Mouse (Mus musculus): ENCODE measurements around the gene Irak2. TPM values are rescaled to one million over a fixed set of nuclear protein-coding genes. Genes with fewer than 3 reads are reported as not detected.

Irak2 gene
- polyA plus RNA-seq (2016; fragmentation: Nextera tagmentation; extraction: Ambion mirVana): 3.2 and 3.4 TPM in 2 replicates

GRCm38 (mm10) chr6:113638302-113639040 is at the start of gene Irak2:
TSS of gene Irak2 (plus strand) at chr6:113638467.
- Histone ChIP-seq H3K9me3 (replicated peaks) (no peaks in the 10 kb centered on the region), H3K27ac (peak within 1 kb of the TSS; percentile 5; the same call in 1 of the 2 replicates), H3K9ac (peak within 1 kb of the TSS; percentile 56), H3K4me1 (no peaks in the 10 kb centered on the region; the same call in 1 of the 2 replicates), H3K36me3 (0 out of 2 replicates have a peak, but pooled peaks cover 3% of the 10 kb centered on the region), H3K4me3 (peak within 1 kb of the TSS; percentile 45), H3K4me2 (replicated peaks) (peak within 1 kb of the TSS; percentile 69), H3K27me3 (peaks cover 2% of the 10 kb centered on the region; the same call in 1 of the 2 replicates)
- peak; percentile 92 for ATAC-seq (ENCODE audit: low FRiP score)
- 8% methylated on average over 37 of the region's 37 CpGs for WGBS

GRCm38 (mm10) chr6:113592637-113593036 is 45.6 kb upstream of the Irak2 start:
- Histone ChIP-seq H3K9ac (no peak overlapping the region), H3K4me3 (no peak overlapping the region)

GRCm38 (mm10) chr6:113597945-113598344 is 40.3 kb upstream of the Irak2 start:
- no peaks in the 10 kb centered on the region for H3K9me3 ChIP-seq (replicated peaks)
- no peak for ATAC-seq (ENCODE audit: low FRiP score)
- peaks cover 6% of the 10 kb centered on the region; the same call in 1 of the 2 replicates for H3K4me1 ChIP-seq
- no peaks in the 10 kb centered on the region for H3K36me3 ChIP-seq
- no peak overlapping the region for H3K27ac ChIP-seq
- H3K4me2 ChIP-seq (replicated peaks): no peak overlapping the region
- H3K4me3 ChIP-seq: no peak overlapping the region
- 87% methylated on average over 4 of the region's 4 CpGs for WGBS
- no peaks in the 10 kb centered on the region for H3K27me3 ChIP-seq
- H3K9ac ChIP-seq: no peak overlapping the region

More at GRCm38 (mm10) chr6:113592637-113593036, 45.6 kb upstream of the Irak2 start:
- 98% methylated on average over 2 of the region's 2 CpGs for WGBS
- no peaks in the 10 kb centered on the region for H3K9me3 ChIP-seq (replicated peaks)
- no peak for ATAC-seq (ENCODE audit: low FRiP score)
- H3K4me1 ChIP-seq: no peaks in the 10 kb centered on the region
- H3K36me3 ChIP-seq: no peaks in the 10 kb centered on the region
- H3K27me3 ChIP-seq: no peaks in the 10 kb centered on the region
- H3K4me2 ChIP-seq (replicated peaks): no peak overlapping the region
- no peak overlapping the region for H3K27ac ChIP-seq

GRCm38 (mm10) chr6:113599833-113600232 is 38.4 kb upstream of the Irak2 start:
- no peaks in the 10 kb centered on the region for H3K9me3 ChIP-seq (replicated peaks)
- 84% methylated on average over 5 of the region's 5 CpGs for WGBS
- H3K36me3 ChIP-seq: no peaks in the 10 kb centered on the region
- H3K4me2 ChIP-seq (replicated peaks): no peak overlapping the region
- H3K4me3 ChIP-seq: no peak overlapping the region
- no peak overlapping the region for H3K9ac ChIP-seq
- no peak for ATAC-seq (ENCODE audit: low FRiP score)
- H3K27me3 ChIP-seq: no peaks in the 10 kb centered on the region
- H3K27ac ChIP-seq: no peak overlapping the region
- H3K4me1 ChIP-seq: peaks cover 6% of the 10 kb centered on the region; the same call in 1 of the 2 replicates

- Histone ChIP-seq H3K4me3 (no peak within 1 kb of the TSS), H3K4me1 (peaks cover 12% of the 10 kb centered on the region), H3K9ac (peak within 1 kb of the TSS; percentile 18; the same call in 1 of the 2 replicates), H3K27ac (no peak within 1 kb of the TSS), H3K36me3 (no peaks in the 10 kb centered on the region), H3K9me3 (replicated peaks) (no peaks in the 10 kb centered on the region), H3K27me3 (no peaks in the 10 kb centered on the region), H3K4me2 (replicated peaks) (peak within 1 kb of the TSS; percentile 13; the same call in 1 of the 2 replicates)
- no peak for ATAC-seq (ENCODE audit: low FRiP score)
- WGBS: 33% methylated on average over 23 of the region's 23 CpGs
These were observed 37.6 kb upstream of the Irak2 start, which contains the start of gene Fancd2os for GRCm38 (mm10) chr6:113600543-113601139. TSS of gene Fancd2os (minus strand) at chr6:113600715.

GRCm38 (mm10) chr6:113602821-113603220 is 35.4 kb upstream of the Irak2 start:
- no peak overlapping the region for H3K9ac ChIP-seq
- no peak overlapping the region for H3K4me3 ChIP-seq
- H3K27me3 ChIP-seq: no peaks in the 10 kb centered on the region
- H3K27ac ChIP-seq: no peak overlapping the region
- peaks cover 24% of the 10 kb centered on the region for H3K4me1 ChIP-seq
- no peak overlapping the region for H3K4me2 ChIP-seq (replicated peaks)
- no peak for ATAC-seq (ENCODE audit: low FRiP score)
- H3K9me3 ChIP-seq (replicated peaks): no peaks in the 10 kb centered on the region
- WGBS: 92% methylated on average over 6 of the region's 6 CpGs
- H3K36me3 ChIP-seq: no peaks in the 10 kb centered on the region

- H3K4me1 ChIP-seq: peaks cover 24% of the 10 kb centered on the region
- peak overlapping the region; percentile 89 for H3K4me2 ChIP-seq (replicated peaks)
- no peaks in the 10 kb centered on the region for H3K36me3 ChIP-seq
- 56% methylated on average over 12 of the region's 12 CpGs for WGBS
- no peaks in the 10 kb centered on the region for H3K27me3 ChIP-seq
- peak overlapping the region; percentile 96; the same call in 1 of the 2 replicates for H3K9ac ChIP-seq
- peak overlapping the region; percentile 93 for H3K4me3 ChIP-seq
- no peaks in the 10 kb centered on the region for H3K9me3 ChIP-seq (replicated peaks)
- ATAC-seq (ENCODE audit: low FRiP score): no peak; the same call in 1 of the 2 replicates
- H3K27ac ChIP-seq: no peak overlapping the region
These were observed 34.3 kb upstream of the Irak2 start for GRCm38 (mm10) chr6:113603993-113604392.

GRCm38 (mm10) chr6:113604432-113605223 is 33.6 kb upstream of the Irak2 start, which contains the start of gene Brk1:
TSS of gene Brk1 (plus strand) at chr6:113604772.
- H3K4me3 ChIP-seq: peak within 1 kb of the TSS; percentile 93
- WGBS: under 1% methylated on average over 61 of the region's 65 CpGs
- peak; percentile 95 for ATAC-seq (ENCODE audit: low FRiP score)
- peak within 1 kb of the TSS; percentile 80 for H3K27ac ChIP-seq
- H3K27me3 ChIP-seq: no peaks in the 10 kb centered on the region
- peak within 1 kb of the TSS; percentile 89 for H3K4me2 ChIP-seq (replicated peaks)
- H3K9me3 ChIP-seq (replicated peaks): no peaks in the 10 kb centered on the region
- H3K9ac ChIP-seq: peak within 1 kb of the TSS; percentile 96
- peaks cover 24% of the 10 kb centered on the region for H3K4me1 ChIP-seq
- no peaks in the 10 kb centered on the region for H3K36me3 ChIP-seq

GRCm38 (mm10) chr6:113605224-113605545 is 33.1 kb upstream of the Irak2 start:
- H3K4me3 ChIP-seq: peak overlapping the region; percentile 93
- peaks cover 23% of the 10 kb centered on the region for H3K4me1 ChIP-seq
- 5% methylated on average over 10 of the region's 10 CpGs for WGBS
- no peaks in the 10 kb centered on the region for H3K9me3 ChIP-seq (replicated peaks)
- peak overlapping the region; percentile 80 for H3K27ac ChIP-seq
- ATAC-seq (ENCODE audit: low FRiP score): no peak; the same call in 1 of the 2 replicates
- H3K36me3 ChIP-seq: no peaks in the 10 kb centered on the region
- H3K4me2 ChIP-seq (replicated peaks): peak overlapping the region; percentile 89
- H3K27me3 ChIP-seq: no peaks in the 10 kb centered on the region
- H3K9ac ChIP-seq: peak overlapping the region; percentile 96

GRCm38 (mm10) chr6:113608871-113609270 is 29.4 kb upstream of the Irak2 start:
- H3K27ac ChIP-seq: no peak overlapping the region
- 94% methylated on average over 6 of the region's 6 CpGs for WGBS
- no peak for ATAC-seq (ENCODE audit: low FRiP score)

GRCm38 (mm10) chr6:113609293-113609692 is 29.0 kb upstream of the Irak2 start:
- H3K4me3 ChIP-seq: no peak overlapping the region
- H3K4me1 ChIP-seq: peaks cover 17% of the 10 kb centered on the region
- H3K27ac ChIP-seq: no peak overlapping the region
- no peaks in the 10 kb centered on the region for H3K27me3 ChIP-seq
- H3K4me2 ChIP-seq (replicated peaks): no peak overlapping the region
- no peak for ATAC-seq (ENCODE audit: low FRiP score)
- no peak overlapping the region for H3K9ac ChIP-seq
- H3K36me3 ChIP-seq: peaks cover 8% of the 10 kb centered on the region
- 91% methylated on average over 7 of the region's 7 CpGs for WGBS
- no peaks in the 10 kb centered on the region for H3K9me3 ChIP-seq (replicated peaks)

More at GRCm38 (mm10) chr6:113608871-113609270, 29.4 kb upstream of the Irak2 start:
- Histone ChIP-seq H3K4me3 (no peak overlapping the region), H3K4me1 (peaks cover 17% of the 10 kb centered on the region), H3K9ac (no peak overlapping the region), H3K27me3 (no peaks in the 10 kb centered on the region), H3K36me3 (0 out of 2 replicates have a peak, but pooled peaks cover 5% of the 10 kb centered on the region), H3K9me3 (replicated peaks) (no peaks in the 10 kb centered on the region), H3K4me2 (replicated peaks) (no peak overlapping the region)
